Mouse (Mus musculus): ENCODE measurements around the gene Uchl1.

DNA sequence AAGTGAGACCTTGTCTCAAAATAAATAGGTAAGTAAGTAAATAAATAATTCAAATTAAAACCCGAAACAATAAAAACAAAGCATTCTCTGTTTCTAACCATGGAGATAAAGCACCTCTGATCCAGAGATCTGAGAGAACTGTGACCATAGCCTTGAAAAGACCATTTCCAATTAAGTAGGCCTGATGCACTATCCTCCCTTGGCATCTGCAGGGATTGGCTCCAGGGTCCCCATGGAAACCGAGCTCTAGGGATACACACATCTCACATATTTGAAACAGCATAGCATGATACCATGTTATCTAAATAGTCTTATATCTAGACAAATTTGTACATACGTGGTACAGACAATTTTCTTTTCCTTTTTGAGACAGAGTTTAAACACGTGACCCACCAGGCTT, 26.1 kb downstream of the Uchl1 start:
- TF ChIP-seq EP300 (optimal IDR thresholded peaks at IDR 0.05) (no peak), CTCF (IDR thresholded peaks at IDR 0.05; ENCODE audit: low read depth) (no peak)
